10 mouse cellular contexts compared by ENCODE assay signal in genomic region chr7:138428826-138429225, GRCm38 (mm10). TPM values are rescaled to one million over a fixed set of nuclear protein-coding genes. Genes with fewer than 3 reads are reported as not detected.
DNase-seq lines count a peak whose midpoint lies in the region; ATAC-seq and TF ChIP-seq lines count a peak whose summit lies in the region.
"Had no signal": no experiment of that assay in that cellular context is flagged by ENCODE, and none has a peak within 500 bp of the region (broad histone marks: within the 10 kb centered on the region; RNA-seq: fewer than 3 reads in every experiment).

No protein-coding gene starts in this region.

- no peak overlapping the region for H3K27ac ChIP-seq in forebrain, embryonic 10.5 days
- no peak overlapping the region for H3K27ac ChIP-seq in forebrain, embryonic 11.5 days (ENCODE audit: low read depth, low read length)
- H3K27ac ChIP-seq in midbrain, postnatal 0 days (ENCODE audit: low read depth, low read length) = no peak overlapping the region
- no peak overlapping the region for H3K27ac ChIP-seq in midbrain, embryonic 15.5 days
- H3K27ac ChIP-seq in neural tube, embryonic 11.5 days (ENCODE audit: low read depth, low read length) = no peak overlapping the region
- H3K27ac ChIP-seq: embryonic facial prominence, embryonic 15.5 days; limb, embryonic 12.5 days had no signal

- no peaks in the 10 kb centered on the region for H3K9me3 ChIP-seq in forebrain, embryonic 10.5 days
- H3K9me3 ChIP-seq in forebrain, embryonic 11.5 days (ENCODE audit: control insufficient read depth, low read length) = no peaks in the 10 kb centered on the region
- no peaks in the 10 kb centered on the region for H3K9me3 ChIP-seq in midbrain, postnatal 0 days (ENCODE audit: low read length)
- no peaks in the 10 kb centered on the region for H3K9me3 ChIP-seq in midbrain, embryonic 15.5 days
- no peaks in the 10 kb centered on the region for H3K9me3 ChIP-seq in neural tube, embryonic 11.5 days (ENCODE audit: control insufficient read depth, low read length)
- H3K9me3 ChIP-seq: embryonic facial prominence, embryonic 15.5 days; limb, embryonic 12.5 days had no signal

- no peak overlapping the region for H3K4me2 ChIP-seq in forebrain, embryonic 11.5 days (ENCODE audit: low read depth, low read length, severe bottlenecking)
- H3K4me2 ChIP-seq in midbrain, postnatal 0 days (ENCODE audit: low read depth, low read length, poor library complexity, severe bottlenecking) = no peak overlapping the region
- no peak overlapping the region for H3K4me2 ChIP-seq in midbrain, embryonic 15.5 days
- no peak overlapping the region for H3K4me2 ChIP-seq in neural tube, embryonic 11.5 days (ENCODE audit: low read depth)
- H3K4me2 ChIP-seq: embryonic facial prominence, embryonic 15.5 days; limb, embryonic 12.5 days had no signal

- peaks cover 8% of the 10 kb centered on the region for H3K4me1 ChIP-seq in forebrain, embryonic 10.5 days
- H3K4me1 ChIP-seq in forebrain, embryonic 11.5 days (replicated peaks; ENCODE audit: control insufficient read depth, insufficient read depth, low read length) = no peaks in the 10 kb centered on the region
- H3K4me1 ChIP-seq in midbrain, postnatal 0 days (ENCODE audit: insufficient read depth, low read length) = no peaks in the 10 kb centered on the region
- H3K4me1 ChIP-seq in midbrain, embryonic 15.5 days = no peaks in the 10 kb centered on the region
- H3K4me1 ChIP-seq in neural tube, embryonic 11.5 days (ENCODE audit: control insufficient read depth, insufficient read depth, low read length) = no peaks in the 10 kb centered on the region
- H3K4me1 ChIP-seq: embryonic facial prominence, embryonic 15.5 days had no signal

- no peaks in the 10 kb centered on the region for H3K36me3 ChIP-seq in forebrain, embryonic 10.5 days (replicated peaks)
- H3K36me3 ChIP-seq in forebrain, embryonic 11.5 days (ENCODE audit: control insufficient read depth, insufficient read depth, low read length) = no peaks in the 10 kb centered on the region
- no peaks in the 10 kb centered on the region for H3K36me3 ChIP-seq in midbrain, postnatal 0 days (ENCODE audit: insufficient read depth, low read length)
- no peaks in the 10 kb centered on the region for H3K36me3 ChIP-seq in midbrain, embryonic 15.5 days (replicated peaks)
- H3K36me3 ChIP-seq in neural tube, embryonic 11.5 days (ENCODE audit: control insufficient read depth, insufficient read depth, low read length) = no peaks in the 10 kb centered on the region
- H3K36me3 ChIP-seq: embryonic facial prominence, embryonic 15.5 days; limb, embryonic 12.5 days had no signal

- DNase-seq in forebrain, embryonic 10.5 days (ENCODE audit: extremely low spot score, low spot score) = peak; percentile 21
- no peak for DNase-seq in forebrain, embryonic 11.5 days (ENCODE audit: low spot score)
- DNase-seq in midbrain, postnatal 0 days (ENCODE audit: low spot score) = no peak
- peak; percentile 56 to 78 for DNase-seq in cerebellum, postnatal 25 days
- peak; percentile 62 to 64 for DNase-seq in kidney, postnatal 4 days
- peak; percentile 37 for DNase-seq in neural tube, embryonic 11.5 days (ENCODE audit: low spot score)
- DNase-seq in thymus, postnatal 10 days (ENCODE audit: low spot score in 2 of 2) = no peak

- no peak overlapping the region for H3K4me3 ChIP-seq in forebrain, embryonic 10.5 days
- H3K4me3 ChIP-seq in forebrain, embryonic 11.5 days (ENCODE audit: low read depth, low read length) = no peak overlapping the region
- no peak overlapping the region for H3K4me3 ChIP-seq in midbrain, postnatal 0 days (ENCODE audit: low read depth, low read length)
- no peak overlapping the region for H3K4me3 ChIP-seq in midbrain, embryonic 15.5 days
- no peak overlapping the region for H3K4me3 ChIP-seq in neural tube, embryonic 11.5 days (ENCODE audit: low read depth, low read length)
- H3K4me3 ChIP-seq: embryonic facial prominence, embryonic 15.5 days; limb, embryonic 12.5 days had no signal

- 21% methylated on average over 1 of the region's 1 CpGs for WGBS in forebrain, embryonic 10.5 days
- WGBS in forebrain, embryonic 11.5 days = 33% methylated on average over 1 of the region's 1 CpGs
- 56% methylated on average over 1 of the region's 1 CpGs for WGBS in midbrain, postnatal 0 days
- WGBS in midbrain, embryonic 15.5 days = 52% methylated on average over 1 of the region's 1 CpGs
- 31% methylated on average over 1 of the region's 1 CpGs for WGBS in neural tube, embryonic 11.5 days

- no peak overlapping the region for H3K9ac ChIP-seq in forebrain, embryonic 11.5 days (ENCODE audit: low read length)
- no peak overlapping the region for H3K9ac ChIP-seq in midbrain, postnatal 0 days (replicated peaks; ENCODE audit: low read length, poor library complexity, severe bottlenecking)
- H3K9ac ChIP-seq in midbrain, embryonic 15.5 days = no peak overlapping the region
- no peak overlapping the region for H3K9ac ChIP-seq in neural tube, embryonic 11.5 days (ENCODE audit: low read length)
- H3K9ac ChIP-seq: embryonic facial prominence, embryonic 15.5 days; limb, embryonic 12.5 days had no signal

- ATAC-seq in forebrain, embryonic 11.5 days (replicated peaks; ENCODE audit: low FRiP score) = no peak
- ATAC-seq in midbrain, postnatal 0 days (ENCODE audit: low FRiP score) = no peak
- no peak for ATAC-seq in midbrain, embryonic 15.5 days (replicated peaks)
- no peak for ATAC-seq in neural tube, embryonic 11.5 days (ENCODE audit: insufficient read depth, low FRiP score, low TSS enrichment)

- no peaks in the 10 kb centered on the region for H3K27me3 ChIP-seq in forebrain, embryonic 10.5 days (ENCODE audit: poor library complexity, severe bottlenecking)
- no peaks in the 10 kb centered on the region for H3K27me3 ChIP-seq in forebrain, embryonic 11.5 days (ENCODE audit: control insufficient read depth, insufficient read depth, low read length)
- H3K27me3 ChIP-seq in midbrain, postnatal 0 days (ENCODE audit: insufficient read depth, low read length) = no peaks in the 10 kb centered on the region
- no peaks in the 10 kb centered on the region; the same call in 1 of the 2 replicates for H3K27me3 ChIP-seq in midbrain, embryonic 15.5 days (replicated peaks)
- H3K27me3 ChIP-seq in neural tube, embryonic 11.5 days (ENCODE audit: control insufficient read depth, insufficient read depth, low read length) = no peaks in the 10 kb centered on the region
- H3K27me3 ChIP-seq: embryonic facial prominence, embryonic 15.5 days; limb, embryonic 12.5 days had no signal

- peak; percentile 43 for TF ChIP-seq CTCF in midbrain, postnatal 0 days (IDR thresholded peaks at IDR 0.05)

RNA-seq across cellular contexts. Expression of gene Tcerg1l, which starts 31.3 kb away (rescaled TPM):
- 1.0 and 1.2 TPM in 2 replicates for polyA plus RNA-seq in forebrain, embryonic 10.5 days (2016; fragmentation: Nextera tagmentation; extraction: Ambion mirVana)
- 2.3 and 2.4 TPM in 2 replicates for polyA plus RNA-seq in forebrain, embryonic 11.5 days (2014; fragmentation: Nextera tagmentation; extraction: Ambion mirVana)
- 31.2 and 38.2 TPM in 2 replicates for total RNA-seq in midbrain, postnatal 0 days (2014; rRNA removed)
- polyA plus RNA-seq in midbrain, postnatal 0 days (2015; fragmentation: Nextera tagmentation; extraction: Ambion mirVana) = 35.8 and 36.0 TPM in 2 replicates
- polyA plus RNA-seq in midbrain, embryonic 15.5 days (2015; fragmentation: Nextera tagmentation; extraction: Ambion mirVana) = 25.7 and 28.4 TPM in 2 replicates
- polyA plus RNA-seq in neural tube, embryonic 11.5 days (2014; fragmentation: Nextera tagmentation; extraction: Ambion mirVana) = 5.9 and 6.5 TPM in 2 replicates

Comparison
In these comparisons a context has a peak if more than half of its experiments do, and no peak if none do; other contexts are left out.
1. DNase-seq: peak in forebrain, embryonic 10.5 days (single experiment), cerebellum, postnatal 25 days (2 of 2), kidney, postnatal 4 days (2 of 2) and neural tube, embryonic 11.5 days (single experiment); none in forebrain, embryonic 11.5 days (single experiment), midbrain, postnatal 0 days (single experiment) and thymus, postnatal 10 days (0 of 2).